Mouse (Mus musculus): ENCODE measurements around the gene Six1. TPM values are rescaled to one million over a fixed set of nuclear protein-coding genes. Genes with fewer than 3 reads are reported as not detected.

Gene Six1
- polyA plus RNA-seq, 1 experiment = 0.16 TPM

Other genes starting within 250 kb of the Six1 start
- gene Six6, start 114.0 kb downstream of the Six1 start, polyA plus RNA-seq (2012; rRNA removed) = 0.02 TPM in 1 of 2 replicates, not detected in the other
- 33.9 and 36.3 TPM in 2 replicates for gene 4930447C04Rik, start 113.1 kb downstream of the Six1 start, polyA plus RNA-seq (2012; rRNA removed)
- 0.32 and 0.48 TPM in 2 replicates for gene Six4, start 59.6 kb upstream of the Six1 start, polyA plus RNA-seq (2012; rRNA removed)
- 14.1 and 15.2 TPM in 2 replicates for gene Mnat1, start 69.8 kb upstream of the Six1 start, polyA plus RNA-seq (2012; rRNA removed)
- gene Trmt5, start 232.8 kb upstream of the Six1 start, polyA plus RNA-seq (2012; rRNA removed) = 13.6 and 15.5 TPM in 2 replicates
- gene Slc38a6, start 232.9 kb upstream of the Six1 start, polyA plus RNA-seq (2012; rRNA removed) = 31.0 and 34.4 TPM in 2 replicates